Mouse (Mus musculus) kidney, embryonic 15.5 days (tissue): ENCODE data around the gene Etv2. TPM values are rescaled to one million over a fixed set of nuclear protein-coding genes. Genes with fewer than 3 reads are reported as not detected.

Source experiments
- ATAC-seq: fragments of 200-750 bp; cut with Nextera tagmentation; replicated peaks from 2 replicates; pipeline ENCODE4 v1.8.0; 2017; ENCODE audit warnings: moderate TSS enrichment; ENCODE audit not compliant: low FRiP score
- H3K27ac ChIP-seq: fragments of 300-500 bp; sonication (generic); 2 replicates; pipeline ENCODE4 v1.5.1; 2015; ENCODE audit warnings: mild to moderate bottlenecking, inconsistent platforms
- H3K27me3 ChIP-seq: fragments of 300-500 bp; sonication (generic); 2 replicates; pipeline ENCODE4 v1.6.1; 2015; ENCODE audit warnings: inconsistent platforms
- H3K36me3 ChIP-seq: fragments of 300-500 bp; sonication (generic); 2 replicates; pipeline ENCODE4 v1.6.1; 2015; ENCODE audit warnings: inconsistent platforms
- H3K4me1 ChIP-seq: fragments of 300-500 bp; sonication (generic); 2 replicates; pipeline ENCODE4 v1.6.1; 2015; ENCODE audit warnings: inconsistent platforms
- H3K4me2 ChIP-seq: fragments of 300-500 bp; sonication (generic); 2 replicates; pipeline ENCODE4 v1.6.1; 2015; ENCODE audit warnings: moderate library complexity, mild to moderate bottlenecking, inconsistent platforms
- H3K4me3 ChIP-seq: fragments of 300-500 bp; sonication (generic); replicated peaks from 2 replicates; pipeline ENCODE4 v1.5.1; 2015; ENCODE audit warnings: mild to moderate bottlenecking, inconsistent platforms
- H3K9ac ChIP-seq: fragments of 300-500 bp; sonication (generic); 2 replicates; pipeline ENCODE4 v1.6.1; 2015; ENCODE audit warnings: mild to moderate bottlenecking, inconsistent platforms
- H3K9me3 ChIP-seq: fragments of 300-500 bp; sonication (generic); replicated peaks from 2 replicates; pipeline ENCODE4 v1.6.1; 2016; ENCODE audit warnings: inconsistent platforms
- WGBS: fragments of 180-500 bp; shearing (Covaris S2); methylation state at CpG from one replicate; pipeline ENCODE4 v1.1.7; 2015; ENCODE audit warnings: mixed read lengths; 5-methylcytosine and 5-hydroxymethylcytosine counted together
- polyA plus RNA-seq: library from polyadenylated mRNA; unstranded; fragments of >200 nt; fragmentation: Nextera tagmentation; extraction: Ambion mirVana; gene quantifications from 2 replicates; pipeline ENCODE4 v1.2.1, GENCODE M21; 2015

Etv2 gene
- polyA plus RNA-seq, 1 experiment from 2014 or later, result not detected

DNA sequence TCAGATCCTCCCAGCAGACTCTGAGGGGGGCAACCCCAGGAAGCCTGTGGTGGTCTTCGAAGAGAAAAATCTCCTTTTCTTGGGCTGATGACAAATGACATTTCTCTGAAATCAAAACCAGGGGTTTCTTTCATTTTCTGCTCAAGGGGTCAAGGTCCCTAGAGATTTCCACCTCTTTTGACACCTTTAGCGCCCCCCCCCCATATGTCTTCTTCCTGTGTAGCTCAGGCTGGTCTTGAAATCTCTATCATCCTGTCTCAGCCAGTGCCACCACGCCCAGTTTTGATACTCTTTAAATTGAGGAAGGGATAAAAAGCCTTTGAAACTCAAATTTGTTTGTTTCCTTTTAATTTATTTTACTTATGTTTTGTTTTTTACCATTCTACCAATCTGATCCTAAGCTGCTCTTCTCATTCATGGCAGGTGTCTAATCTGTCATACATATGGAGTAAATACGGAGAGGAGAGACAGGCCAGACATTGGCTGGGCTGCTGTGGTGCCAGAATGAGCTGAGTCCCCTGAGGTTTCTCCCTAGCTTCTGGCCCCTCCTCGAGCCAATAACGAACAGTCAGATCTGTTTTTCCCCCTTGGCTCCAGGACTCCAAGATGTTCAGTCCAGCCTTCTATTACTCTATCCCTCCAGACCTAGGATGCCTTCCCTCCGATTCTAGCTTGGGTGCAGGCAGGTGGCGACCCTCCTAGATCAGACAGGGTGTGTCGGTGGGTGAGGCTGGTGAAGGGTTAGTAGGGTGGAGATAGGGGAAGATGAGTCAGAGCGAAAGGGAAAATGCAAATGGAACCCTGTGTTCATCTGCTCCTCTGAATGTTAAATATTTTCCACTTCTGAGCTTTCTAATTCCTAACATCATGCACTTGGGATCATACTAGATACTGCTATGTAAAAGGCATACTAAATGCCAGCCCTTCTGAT, 41.8 kb downstream of the Etv2 start:
- H3K4me3 ChIP-seq, result no peak overlapping the region
- no peak overlapping the region for H3K9ac ChIP-seq
- H3K27me3 ChIP-seq, result 0 out of 2 replicates have a peak, but pooled peaks cover 3% of the 10 kb centered on the region
- H3K4me2 ChIP-seq, result no peak overlapping the region
- H3K9me3 ChIP-seq, result no peaks in the 10 kb centered on the region
- ATAC-seq, result no peak
- peaks cover 11% of the 10 kb centered on the region for H3K4me1 ChIP-seq
- no peaks in the 10 kb centered on the region for H3K36me3 ChIP-seq
- no peak overlapping the region for H3K27ac ChIP-seq
- WGBS, result 82% methylated on average over 10 of the region's 10 CpGs

DNA sequence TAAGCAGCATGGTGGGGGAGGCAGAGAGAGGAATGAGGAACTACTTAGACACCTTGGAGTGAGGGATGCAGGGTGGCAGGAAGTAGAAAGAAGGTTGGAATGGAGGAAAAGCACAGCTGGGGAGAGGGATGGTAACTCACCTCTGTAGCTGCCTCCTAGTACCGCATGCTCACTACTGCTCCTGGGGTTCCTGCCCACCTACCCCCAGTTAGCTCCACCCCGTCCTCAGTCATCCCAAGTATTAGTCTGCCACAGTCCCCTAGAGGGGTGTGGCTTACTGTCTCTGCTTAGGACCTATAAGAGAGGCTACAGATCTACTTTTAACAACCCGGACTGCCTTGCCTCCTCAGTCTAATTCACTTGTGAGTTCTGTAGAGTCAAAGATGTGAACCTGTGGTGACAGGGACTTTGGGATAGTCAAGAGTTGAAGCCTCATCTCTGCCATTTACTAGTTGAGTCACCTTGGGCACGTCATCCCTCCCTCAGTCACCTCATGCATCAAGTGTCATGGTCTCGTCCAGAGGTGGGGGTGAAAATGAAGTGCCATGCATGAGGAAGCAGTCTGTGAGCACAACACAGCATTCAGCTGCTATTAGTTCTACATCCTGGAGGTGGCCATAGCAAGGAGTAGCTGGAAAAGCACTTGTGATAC, 42.8 kb downstream of the Etv2 start:
- H3K9ac ChIP-seq, result no peak overlapping the region
- H3K4me3 ChIP-seq, result no peak overlapping the region
- no peak for ATAC-seq
- WGBS, result 48% methylated on average over 5 of the region's 5 CpGs
- no peaks in the 10 kb centered on the region for H3K36me3 ChIP-seq
- no peak overlapping the region for H3K27ac ChIP-seq
- H3K27me3 ChIP-seq, result 0 out of 2 replicates have a peak, but pooled peaks cover 3% of the 10 kb centered on the region
- no peaks in the 10 kb centered on the region for H3K9me3 ChIP-seq
- no peak overlapping the region for H3K4me2 ChIP-seq
- H3K4me1 ChIP-seq, result peaks cover 11% of the 10 kb centered on the region

GRCm38 (mm10) chr7:30591605-30591951, 44.1 kb downstream of the Etv2 start:
- H3K4me1 ChIP-seq, result peaks cover 23% of the 10 kb centered on the region
- ATAC-seq, result no peak
- 61% methylated on average over 4 of the region's 4 CpGs for WGBS

DNA sequence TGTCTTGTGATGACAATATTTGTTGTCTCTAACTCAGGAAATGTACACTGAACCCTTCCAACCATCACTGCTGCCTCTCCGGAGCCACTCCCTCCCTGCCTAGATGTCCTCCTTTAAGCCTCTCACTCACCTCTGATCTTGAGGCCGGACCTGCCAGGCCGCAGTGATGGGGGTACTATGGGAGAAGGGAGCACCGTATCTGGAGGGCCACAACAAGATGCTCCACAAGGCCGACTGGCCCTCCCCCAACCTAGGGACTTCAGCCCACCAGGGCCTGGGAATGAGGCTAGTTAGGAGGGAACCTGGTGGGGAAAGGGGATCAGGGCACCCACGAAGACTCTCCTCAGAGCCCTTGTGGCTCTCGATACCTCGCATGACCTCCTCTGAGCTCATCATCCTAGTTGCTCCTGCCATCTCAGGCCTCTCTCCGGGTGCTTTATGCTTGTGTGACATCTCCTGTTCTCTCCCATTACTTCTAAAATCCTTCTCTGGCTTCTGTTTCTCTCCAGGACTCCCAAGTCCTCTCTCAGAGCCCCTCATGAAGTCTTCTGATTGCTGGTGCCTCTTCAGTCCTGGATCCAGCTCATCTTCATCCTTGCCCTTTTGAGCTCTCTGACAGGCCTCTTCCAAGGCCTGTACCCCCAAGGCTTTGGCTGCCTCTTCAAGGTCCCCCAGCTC, 44.6 kb downstream of the Etv2 start:
- 0 out of 2 replicates have a peak, but pooled peaks cover 3% of the 10 kb centered on the region for H3K27me3 ChIP-seq

More at GRCm38 (mm10) chr7:30591605-30591951, 44.1 kb downstream of the Etv2 start:
- Histone ChIP-seq H3K36me3 (peaks cover 1% of the 10 kb centered on the region), H3K4me2 (no peak overlapping the region), H3K4me3 (no peak overlapping the region), H3K9me3 (no peaks in the 10 kb centered on the region), H3K27me3 (0 out of 2 replicates have a peak, but pooled peaks cover 3% of the 10 kb centered on the region), H3K9ac (no peak overlapping the region), H3K27ac (no peak overlapping the region)

GRCm38 (mm10) chr7:30589435-30590301, 46.0 kb downstream of the Etv2 start:
- H3K9ac ChIP-seq, result peak overlapping the region; percentile 97
- H3K27me3 ChIP-seq, result 0 out of 2 replicates have a peak, but pooled peaks cover 3% of the 10 kb centered on the region
- H3K9me3 ChIP-seq, result no peaks in the 10 kb centered on the region
- H3K4me3 ChIP-seq, result peak overlapping the region; percentile 72
- 25% methylated on average over 40 of the region's 40 CpGs for WGBS
- peak overlapping the region; percentile 90 for H3K4me2 ChIP-seq
- H3K27ac ChIP-seq, result peak overlapping the region; percentile 94
- peak; percentile 72 for ATAC-seq
- peaks cover 26% of the 10 kb centered on the region for H3K4me1 ChIP-seq
- peaks cover 20% of the 10 kb centered on the region for H3K36me3 ChIP-seq

More for the DNA sequence above, 44.6 kb downstream of the Etv2 start:
- WGBS, result 89% methylated on average over 9 of the region's 9 CpGs
- Histone ChIP-seq H3K36me3 (peaks cover 6% of the 10 kb centered on the region), H3K27ac (no peak overlapping the region), H3K9me3 (no peaks in the 10 kb centered on the region), H3K9ac (no peak overlapping the region; the same call in 1 of the 2 replicates), H3K4me3 (no peak overlapping the region), H3K4me1 (peaks cover 26% of the 10 kb centered on the region), H3K4me2 (no peak overlapping the region)
- ATAC-seq, result no peak

DNA sequence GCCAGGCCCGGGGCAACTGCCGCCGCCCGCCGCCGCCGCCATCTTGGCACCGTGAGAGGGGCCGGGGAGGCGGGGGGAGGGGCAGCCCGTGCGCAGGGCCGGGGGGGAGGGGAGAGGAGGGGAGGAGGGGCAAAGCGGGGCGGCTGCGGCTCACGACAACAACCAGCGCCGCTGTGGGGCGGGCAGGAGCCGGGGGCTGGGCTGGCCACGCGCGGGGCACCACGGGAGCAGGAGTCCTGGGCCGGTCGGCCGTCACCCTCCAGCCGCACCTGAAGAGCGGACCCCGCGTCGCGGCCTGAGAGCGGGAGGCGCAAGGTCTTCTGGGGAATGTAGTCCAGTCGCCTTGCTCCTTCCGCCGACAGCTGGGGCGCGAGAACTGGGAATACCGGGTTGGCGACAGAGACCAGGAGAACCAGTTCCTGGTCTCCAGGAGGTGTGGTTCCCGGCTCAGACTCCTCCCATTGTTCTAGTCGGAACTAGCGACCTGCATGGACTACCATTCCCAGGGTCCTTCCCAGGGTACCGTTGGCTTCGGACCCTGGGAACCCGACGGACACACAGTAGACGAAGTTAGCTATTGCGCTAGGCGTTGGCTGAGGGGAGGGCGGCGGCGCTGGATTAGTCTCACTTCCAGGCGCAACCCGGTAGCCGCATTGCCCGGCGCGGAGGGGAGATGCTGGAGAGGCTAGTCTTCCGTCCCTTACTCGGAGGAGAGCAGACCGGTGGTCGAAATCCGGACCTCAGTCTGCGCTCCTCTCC, 46.8 kb downstream of the Etv2 start, which contains the start of gene Kmt2b:
Gene Kmt2b, minus strand, starts transcription at position 51 of the 759 bp plus-strand sequence.
- Histone ChIP-seq H3K4me2 (peak within 1 kb of the TSS; percentile 90), H3K9ac (peak within 1 kb of the TSS; percentile 97), H3K4me3 (peak within 1 kb of the TSS; percentile 72), H3K27me3 (no peaks in the 10 kb centered on the region), H3K9me3 (no peaks in the 10 kb centered on the region), H3K27ac (peak within 1 kb of the TSS; percentile 94), H3K4me1 (peaks cover 26% of the 10 kb centered on the region), H3K36me3 (peaks cover 28% of the 10 kb centered on the region)
- ATAC-seq, result peak; percentile 97
- WGBS, result under 1% methylated on average over 54 of the region's 68 CpGs

GRCm38 (mm10) chr7:30587842-30588667, 47.6 kb downstream of the Etv2 start:
- Histone ChIP-seq H3K9me3 (no peaks in the 10 kb centered on the region), H3K9ac (peak overlapping the region; percentile 97), H3K36me3 (peaks cover 36% of the 10 kb centered on the region), H3K27me3 (no peaks in the 10 kb centered on the region), H3K4me3 (peak overlapping the region; percentile 72), H3K4me1 (peaks cover 26% of the 10 kb centered on the region), H3K27ac (peak overlapping the region; percentile 94), H3K4me2 (peak overlapping the region; percentile 90)
- under 1% methylated on average over 66 of the region's 67 CpGs for WGBS
- peak; percentile 34 for ATAC-seq

- H3K36me3 ChIP-seq, result peaks cover 51% of the 10 kb centered on the region
- H3K4me2 ChIP-seq, result peak overlapping the region; percentile 90
- no peak overlapping the region for H3K9ac ChIP-seq
Observed at GRCm38 (mm10) chr7:30586455-30587020, 49.1 kb downstream of the Etv2 start.

DNA sequence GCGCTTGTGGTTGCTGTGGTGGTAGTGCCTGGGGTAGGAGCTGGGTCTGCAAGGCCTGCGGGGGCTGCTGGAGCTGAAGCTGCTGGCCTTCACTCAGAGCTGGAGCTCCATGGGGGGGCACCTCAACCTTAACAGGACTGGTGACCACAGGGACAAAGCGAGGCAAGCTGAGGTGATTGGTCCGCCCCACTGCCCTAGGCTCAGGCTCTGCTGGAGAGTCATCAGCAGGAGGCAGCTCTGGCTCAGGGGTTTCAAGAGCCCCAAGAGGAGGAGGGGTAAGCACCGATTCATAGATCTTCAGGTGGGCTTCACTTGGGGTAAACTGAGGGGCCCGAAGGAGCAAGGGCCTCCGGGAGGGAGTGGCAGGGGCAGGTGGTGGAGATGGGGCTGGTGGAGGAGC, 50.5 kb downstream of the Etv2 start:
- H3K9ac ChIP-seq, result no peak overlapping the region
- no peak overlapping the region for H3K4me3 ChIP-seq
- H3K4me1 ChIP-seq, result peaks cover 22% of the 10 kb centered on the region
- H3K4me2 ChIP-seq, result no peak overlapping the region
- ATAC-seq, result no peak
- no peaks in the 10 kb centered on the region for H3K9me3 ChIP-seq
- WGBS, result 97% methylated on average over 7 of the region's 7 CpGs
- no peak overlapping the region for H3K27ac ChIP-seq
- no peaks in the 10 kb centered on the region for H3K27me3 ChIP-seq
- H3K36me3 ChIP-seq, result peaks cover 65% of the 10 kb centered on the region

More at GRCm38 (mm10) chr7:30586455-30587020, 49.1 kb downstream of the Etv2 start:
- WGBS, result 89% methylated on average over 28 of the region's 28 CpGs
- Histone ChIP-seq H3K27ac (no peak overlapping the region), H3K4me1 (peaks cover 26% of the 10 kb centered on the region), H3K27me3 (no peaks in the 10 kb centered on the region), H3K4me3 (peak overlapping the region; percentile 72; the same call in 1 of the 2 replicates), H3K9me3 (no peaks in the 10 kb centered on the region)
- no peak for ATAC-seq

- 85% methylated on average over 10 of the region's 10 CpGs for WGBS
- Histone ChIP-seq H3K9ac (no peak overlapping the region), H3K27ac (no peak overlapping the region), H3K4me2 (no peak overlapping the region), H3K27me3 (no peaks in the 10 kb centered on the region), H3K36me3 (peaks cover 73% of the 10 kb centered on the region), H3K4me3 (no peak overlapping the region), H3K4me1 (peaks cover 15% of the 10 kb centered on the region), H3K9me3 (no peaks in the 10 kb centered on the region)
- ATAC-seq, result no peak
Observed at GRCm38 (mm10) chr7:30584339-30584738, 51.3 kb downstream of the Etv2 start.
